Mouse (Mus musculus) brain, embryonic 18.5 days (tissue): ENCODE data around the gene Plpp1.

ENCODE experiments used
- DNase-seq: peaks from one replicate; pipeline ENCODE4 v3.0.0-alpha.2; 2012; ENCODE audit warnings: low read depth, low spot score

Gene Plpp1

GRCm38 (mm10) chr13:112772861-112773260 is 27.7 kb upstream of the Plpp1 start:
- DNase-seq = no peak

GRCm38 (mm10) chr13:112773991-112774675 is 26.5 kb upstream of the Plpp1 start:
- DNase-seq = no peak

DNA sequence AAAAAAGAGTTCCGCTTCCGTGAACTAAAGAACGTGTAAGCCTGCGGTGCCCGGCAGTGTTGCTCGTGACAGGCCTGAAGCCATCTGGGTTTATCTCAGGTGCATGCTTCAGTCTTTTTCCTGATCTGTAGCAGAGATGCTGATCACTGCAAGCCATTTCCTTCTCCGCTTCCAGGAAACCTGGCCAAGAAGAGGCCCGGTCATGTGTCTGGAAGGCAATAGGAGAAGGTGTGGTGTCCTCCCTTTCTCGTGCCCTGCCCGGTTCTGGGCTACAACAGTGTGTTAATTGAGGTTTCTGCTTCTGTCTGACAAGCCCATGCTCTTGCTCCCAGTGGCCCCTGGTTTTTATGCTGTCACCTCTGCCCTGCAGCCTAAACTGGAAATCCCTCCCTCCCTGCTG is 24.7 kb upstream of the Plpp1 start:
- no peak for DNase-seq

DNA sequence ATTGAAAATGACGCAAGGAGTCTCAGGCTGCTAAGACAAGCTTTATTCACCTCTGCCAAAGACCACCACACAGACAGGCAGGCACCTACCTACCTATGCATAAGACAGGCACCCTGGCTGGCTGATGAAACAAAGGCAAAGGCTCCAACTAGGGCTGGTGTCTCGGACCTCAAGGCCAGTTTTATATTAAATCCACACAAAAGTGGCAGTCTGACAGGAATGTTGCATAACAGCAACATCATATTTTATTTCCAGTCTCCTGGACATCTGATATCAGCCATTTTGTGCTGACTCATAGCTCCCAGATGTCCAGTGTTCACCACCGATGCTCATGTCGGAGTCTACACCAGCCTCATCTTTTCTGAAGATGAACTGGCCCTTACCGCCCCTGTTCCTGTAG is 22.2 kb upstream of the Plpp1 start:
- no peak for DNase-seq

GRCm38 (mm10) chr13:112785305-112785704 is 15.3 kb upstream of the Plpp1 start:
- DNase-seq = no peak

DNA sequence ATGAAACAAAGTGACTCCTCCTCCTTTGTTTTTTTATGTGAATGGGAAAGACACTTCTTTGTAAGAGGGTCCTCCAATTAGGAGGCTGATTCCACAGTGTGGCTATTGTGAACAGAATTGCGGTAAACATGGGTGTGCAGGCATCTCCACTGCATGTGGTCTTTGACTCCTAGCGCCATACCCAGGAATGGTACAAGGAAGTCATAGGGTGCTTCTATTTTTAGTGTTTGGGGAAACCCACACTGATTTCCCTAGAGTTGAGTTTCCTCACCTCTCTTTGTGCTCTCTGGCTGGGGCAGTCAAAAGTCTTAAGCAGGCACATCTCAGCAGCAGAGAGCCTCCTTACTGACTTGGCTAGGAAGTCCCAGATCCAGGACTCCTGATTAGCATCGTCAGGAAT is 14.4 kb upstream of the Plpp1 start:
- no peak for DNase-seq

DNA sequence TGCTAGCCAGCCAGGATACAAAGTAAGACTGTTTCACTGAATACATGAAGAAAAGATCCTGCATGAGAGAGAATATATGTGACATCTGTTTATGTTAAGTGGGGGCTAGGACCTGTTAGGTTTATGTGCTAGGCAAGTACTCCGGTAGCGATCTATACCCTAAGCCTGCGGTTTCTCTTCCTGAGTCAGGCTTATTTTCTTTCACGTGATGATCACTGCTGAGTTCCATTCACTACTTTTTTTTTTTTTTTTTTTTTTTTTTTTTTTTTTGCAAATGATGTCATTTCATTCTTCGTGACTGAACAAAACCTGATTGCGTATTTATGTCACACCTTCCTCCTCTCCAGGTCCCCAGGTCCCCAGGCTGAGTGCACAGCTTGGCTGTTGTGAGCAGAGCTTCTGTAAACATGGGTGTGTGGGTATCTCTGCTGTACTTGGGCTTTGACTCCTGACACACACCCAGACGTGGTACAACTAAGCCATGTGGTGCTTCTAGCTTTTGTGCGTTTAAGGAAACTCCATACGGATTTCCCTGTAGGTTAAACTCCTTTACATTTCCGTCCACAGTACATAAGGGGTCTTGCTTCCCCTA is 13.6 kb upstream of the Plpp1 start:
- no peak for DNase-seq

DNA sequence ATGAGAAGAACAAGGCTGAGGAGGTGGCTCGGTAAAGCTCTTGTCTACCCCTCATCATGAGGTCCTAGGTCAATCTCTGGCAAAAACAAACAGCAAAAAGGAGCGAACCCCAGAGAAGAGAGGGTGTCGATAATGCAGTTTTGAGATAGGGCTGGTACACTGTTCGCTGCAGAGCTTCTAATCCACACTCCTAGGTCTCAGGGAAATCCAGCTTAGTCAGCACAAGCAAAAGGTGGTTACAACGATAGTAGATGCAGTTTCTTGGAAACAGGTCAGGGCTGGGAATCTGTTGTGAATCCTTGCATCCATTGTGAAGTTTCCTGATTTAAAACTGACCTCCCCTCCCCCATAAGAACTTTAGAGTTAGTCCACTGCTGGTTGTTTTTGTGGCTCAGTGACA is 9.8 kb upstream of the Plpp1 start:
- DNase-seq = no peak

DNA sequence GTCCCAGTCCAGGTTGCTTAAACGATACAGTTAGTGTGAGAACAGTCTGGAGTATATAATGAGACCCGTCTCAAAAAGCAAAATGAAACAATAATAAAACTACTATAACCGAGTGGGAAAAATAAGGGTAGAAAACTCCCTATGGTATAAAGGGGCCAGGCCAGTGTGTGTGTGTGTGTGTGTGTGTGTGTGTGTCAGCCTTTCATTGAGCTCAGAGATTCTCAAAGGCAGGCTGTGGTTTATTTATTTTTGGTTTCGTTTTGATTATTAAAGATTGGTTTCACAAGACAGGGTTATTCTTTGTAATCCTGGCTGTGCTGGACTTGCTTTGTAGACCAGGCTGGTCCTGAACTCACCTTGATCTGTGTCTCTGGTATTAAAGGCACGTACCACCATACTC is 8.7 kb upstream of the Plpp1 start:
- no peak for DNase-seq

- DNase-seq = no peak
Observed at GRCm38 (mm10) chr13:112798243-112798952, 2.2 kb upstream of the Plpp1 start.

- no peak for DNase-seq
Observed at GRCm38 (mm10) chr13:112798953-112799305, 1.7 kb upstream of the Plpp1 start.

- DNase-seq = no peak
Observed at GRCm38 (mm10) chr13:112799721-112800241, 811 bp upstream of the Plpp1 start.

DNA sequence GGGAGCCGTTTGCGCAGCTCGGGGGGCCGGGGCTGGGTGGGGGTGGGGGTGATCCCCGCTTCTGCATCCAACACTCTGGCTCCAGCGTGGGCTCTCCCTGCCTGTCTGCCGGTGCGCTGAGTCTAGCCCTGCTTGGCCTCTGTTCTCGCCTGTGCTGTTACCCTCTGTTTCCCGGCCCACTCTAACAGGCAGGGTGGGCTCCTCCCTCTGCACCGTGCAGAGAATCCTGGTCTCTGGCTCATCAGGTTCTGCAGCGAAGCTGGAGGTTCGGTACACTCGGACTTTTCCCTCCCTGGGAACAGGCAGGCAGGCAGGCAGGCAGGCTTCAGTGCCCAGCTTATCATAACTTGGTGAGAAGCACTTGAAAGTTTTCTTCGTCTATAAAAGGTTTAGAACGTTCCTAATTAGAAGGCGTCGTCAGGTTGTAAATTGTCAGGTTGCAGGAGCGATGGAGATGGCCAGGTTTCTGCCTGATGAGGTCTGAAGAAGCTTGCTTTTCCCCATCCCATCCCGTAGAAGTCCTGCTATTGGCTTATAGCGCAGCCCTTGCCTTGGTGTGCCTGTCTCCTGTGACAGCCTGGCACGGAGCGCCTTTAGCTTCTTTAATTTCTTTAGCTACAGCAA is 901 bp downstream of the Plpp1 start:
- no peak for DNase-seq

DNA sequence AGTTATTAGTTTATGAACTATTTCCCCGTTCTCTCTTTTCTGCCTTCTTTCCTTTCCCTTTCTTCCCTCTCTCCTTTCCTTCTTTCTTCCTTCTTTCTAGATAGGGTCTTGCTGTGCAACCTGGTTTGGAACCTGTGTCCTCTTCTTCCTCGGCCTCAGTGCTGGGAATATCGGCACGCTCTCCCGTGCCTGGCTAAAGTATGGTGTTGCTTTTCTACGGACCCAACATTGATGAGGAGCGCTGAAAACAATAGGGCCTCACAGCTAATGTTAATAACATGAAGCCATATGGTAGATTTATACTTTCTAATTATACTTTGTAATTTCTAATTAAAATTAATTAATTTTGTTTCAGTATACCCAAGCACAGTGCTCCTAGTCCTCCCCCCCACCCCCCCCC is 2.5 kb downstream of the Plpp1 start:
- DNase-seq = no peak

GRCm38 (mm10) chr13:112803661-112804060 is 3.1 kb downstream of the Plpp1 start:
- no peak for DNase-seq

DNA sequence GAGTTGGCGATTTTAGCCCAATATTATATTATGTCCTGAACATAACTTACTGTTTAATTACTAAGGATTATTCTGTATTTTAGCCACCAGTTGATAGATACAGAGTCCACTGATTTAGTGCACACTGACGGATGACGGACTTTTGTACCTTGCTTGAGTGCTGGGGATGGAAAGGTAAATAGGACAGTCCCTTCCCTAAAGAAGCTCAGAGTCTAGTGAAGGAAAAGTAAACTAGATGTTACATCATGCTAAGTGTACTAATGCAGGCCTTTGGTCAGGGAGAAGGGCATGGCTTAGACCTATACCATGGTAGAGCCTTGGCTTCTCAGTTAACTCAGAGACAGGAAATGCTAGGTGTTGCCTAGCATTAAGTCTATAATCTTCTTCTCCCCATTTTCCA is 4.9 kb downstream of the Plpp1 start:
- DNase-seq = no peak

- DNase-seq = no peak
Observed at GRCm38 (mm10) chr13:112807936-112808667, 7.5 kb downstream of the Plpp1 start.

DNA sequence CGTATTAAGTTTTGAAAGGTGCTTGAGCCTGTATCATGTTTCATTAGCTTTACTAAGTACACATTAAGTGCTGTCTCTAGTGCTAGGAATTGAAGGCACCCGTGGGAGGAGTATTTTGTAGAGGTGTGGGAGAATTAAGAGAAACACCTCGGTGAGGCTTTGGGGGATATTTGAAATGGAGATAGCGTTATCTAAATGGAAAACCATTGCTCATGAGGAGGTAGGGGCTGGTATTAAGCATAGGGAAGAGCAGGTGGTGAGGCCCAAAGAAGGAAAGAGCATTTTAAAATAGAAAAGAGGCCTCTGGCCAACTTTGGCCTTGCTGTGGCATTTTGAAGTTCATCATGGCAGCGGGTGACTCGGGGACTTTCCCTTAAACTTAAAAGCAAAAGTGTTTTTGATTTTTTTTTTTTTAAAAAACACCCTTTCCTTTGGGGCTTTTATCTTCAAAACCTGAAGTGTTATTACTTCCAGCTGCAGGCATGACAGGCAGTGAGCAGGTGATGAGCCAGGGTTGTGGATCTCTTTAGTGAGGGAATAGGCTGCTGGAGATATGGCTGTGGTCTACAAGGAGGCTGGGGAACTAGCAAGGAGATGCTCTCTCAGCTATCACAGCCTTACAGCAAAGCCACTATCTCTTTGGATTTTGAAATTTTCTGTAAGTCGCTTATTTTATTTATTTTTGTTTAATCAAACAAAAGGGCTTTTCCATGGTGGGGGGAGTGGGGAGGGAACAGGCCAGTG is 9.1 kb downstream of the Plpp1 start:
- DNase-seq = no peak

DNA sequence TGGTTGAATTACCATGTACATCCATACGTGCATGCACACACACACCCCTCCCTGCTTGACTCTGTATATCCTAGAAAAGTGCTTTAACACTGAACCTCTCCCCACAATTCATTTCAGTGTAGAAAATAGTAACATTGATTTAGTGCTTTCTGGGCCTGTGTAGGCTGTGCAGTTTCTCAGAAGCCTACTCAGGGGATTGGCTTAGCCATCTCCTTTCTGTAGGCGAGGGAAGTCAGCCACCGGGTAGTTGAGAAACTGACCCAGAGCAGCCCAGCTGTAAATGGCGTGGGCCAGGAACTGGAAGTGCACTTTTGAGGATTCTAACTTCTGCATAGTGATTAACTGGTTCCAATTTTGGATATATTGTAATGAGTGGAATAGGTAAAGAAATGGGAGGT is 9.7 kb downstream of the Plpp1 start:
- DNase-seq = no peak

GRCm38 (mm10) chr13:112810751-112811150 is 10.2 kb downstream of the Plpp1 start:
- DNase-seq = no peak
